Mouse (Mus musculus): ENCODE measurements around the gene Serpina6.
A peak's percentile ranks its signal among the peaks of the same experiment; 100 is the strongest.

The Serpina6 gene

DNA sequence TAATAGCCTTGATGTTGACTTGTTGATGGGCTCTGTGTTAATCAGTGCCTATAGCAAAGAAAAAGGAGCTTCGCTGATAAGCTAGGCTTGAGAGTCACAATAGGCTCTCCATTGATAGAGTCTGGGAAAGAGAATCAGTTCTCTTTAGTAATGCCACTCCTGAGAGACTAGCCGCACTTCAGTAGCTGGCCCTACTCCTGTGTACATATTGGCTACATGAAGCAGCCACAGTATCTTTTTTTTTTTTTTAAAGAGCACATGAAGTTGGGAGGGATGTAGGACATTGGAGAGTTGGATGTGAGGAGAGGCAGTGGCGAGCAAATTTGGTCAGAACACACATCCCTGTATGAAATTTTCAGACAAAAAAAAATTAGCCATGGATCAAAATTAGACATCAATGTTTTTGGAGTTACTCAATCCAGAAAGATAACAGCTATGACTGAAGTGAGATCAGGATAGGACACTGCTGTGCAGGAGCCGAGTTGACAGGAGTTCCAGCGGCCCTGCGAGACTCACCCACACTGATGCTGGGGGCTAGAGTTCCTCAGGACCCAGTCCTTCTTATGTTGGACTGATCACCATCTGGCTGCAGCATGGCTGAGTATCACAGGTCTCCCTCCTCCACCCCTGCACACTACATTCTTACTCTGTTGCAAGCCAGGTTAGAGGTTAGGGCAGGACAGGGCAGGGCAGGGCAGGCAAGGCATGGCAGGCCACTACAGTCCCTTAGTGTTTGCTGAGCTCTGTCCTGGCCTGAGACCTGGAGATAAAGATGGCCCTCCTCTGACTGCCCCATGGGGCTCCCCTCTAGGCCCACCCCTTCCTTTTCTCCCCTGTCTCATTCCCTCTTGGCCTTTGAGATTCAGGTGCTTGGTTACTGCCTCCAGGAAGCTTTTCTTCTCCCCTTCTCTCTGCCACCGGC is 1.6 kb downstream of the Serpina6 start:
- peak in 1 of 2 experiments; percentile 34 for DNase-seq

DNA sequence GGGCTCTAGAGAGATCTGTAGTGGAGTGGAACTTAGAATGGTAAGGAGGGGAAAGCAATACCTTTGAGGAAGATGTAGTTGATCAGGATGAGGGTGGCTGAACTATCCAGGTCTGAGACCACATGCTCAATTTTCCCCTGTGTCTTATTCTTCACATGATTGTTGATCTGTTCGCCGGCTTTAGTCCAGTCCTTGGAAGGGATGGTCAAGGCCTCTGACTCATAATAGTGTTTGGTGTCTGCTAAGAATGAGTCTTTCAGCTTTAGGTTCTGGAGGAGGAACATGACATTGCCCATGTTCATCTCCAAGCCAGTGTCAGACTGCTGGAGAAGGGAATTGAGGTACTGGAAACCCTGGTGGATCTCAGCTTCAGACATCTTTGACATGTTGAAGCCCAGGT is 3.2 kb downstream of the Serpina6 start:
- no peak for DNase-seq

DNA sequence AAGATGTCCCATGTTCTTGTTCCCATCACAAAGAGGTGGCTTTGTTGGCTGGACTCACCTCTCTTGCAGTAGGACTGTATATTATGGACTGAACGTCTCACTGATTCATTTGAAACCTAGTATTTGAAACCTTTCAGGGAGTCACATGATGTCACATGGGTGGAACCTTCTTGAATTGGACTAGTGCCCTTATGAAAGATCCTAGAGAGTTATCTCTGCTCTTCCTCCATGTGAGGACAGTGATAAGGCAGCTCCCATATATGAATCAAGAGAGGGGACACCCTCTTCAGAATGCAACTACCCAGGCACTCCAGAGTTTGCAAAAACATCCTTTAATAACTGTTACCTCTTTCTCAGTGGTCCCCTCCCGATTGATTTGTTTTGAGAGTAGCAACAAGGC is 10.7 kb downstream of the Serpina6 start:
- DNase-seq = no peak

DNA sequence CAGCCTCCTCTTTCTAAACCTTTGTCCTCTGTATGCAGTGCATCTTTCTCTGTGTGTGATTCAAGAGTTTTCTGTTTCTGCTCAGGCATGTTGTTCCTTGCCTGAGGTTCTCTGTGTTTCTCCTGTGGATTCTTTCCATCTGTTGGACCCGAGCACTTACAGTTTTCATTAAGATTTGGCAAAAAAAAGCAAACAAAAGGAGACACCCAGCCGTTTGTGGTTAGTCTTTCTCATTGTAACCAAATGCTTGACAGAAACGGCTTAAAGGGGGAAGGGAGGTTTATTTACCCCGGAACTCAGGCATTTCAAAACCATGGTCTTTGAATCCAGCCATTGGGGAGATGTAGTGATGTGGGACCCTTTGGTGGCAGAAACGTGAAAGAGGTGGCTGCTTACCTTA is 12.4 kb downstream of the Serpina6 start:
- no peak for DNase-seq

DNA sequence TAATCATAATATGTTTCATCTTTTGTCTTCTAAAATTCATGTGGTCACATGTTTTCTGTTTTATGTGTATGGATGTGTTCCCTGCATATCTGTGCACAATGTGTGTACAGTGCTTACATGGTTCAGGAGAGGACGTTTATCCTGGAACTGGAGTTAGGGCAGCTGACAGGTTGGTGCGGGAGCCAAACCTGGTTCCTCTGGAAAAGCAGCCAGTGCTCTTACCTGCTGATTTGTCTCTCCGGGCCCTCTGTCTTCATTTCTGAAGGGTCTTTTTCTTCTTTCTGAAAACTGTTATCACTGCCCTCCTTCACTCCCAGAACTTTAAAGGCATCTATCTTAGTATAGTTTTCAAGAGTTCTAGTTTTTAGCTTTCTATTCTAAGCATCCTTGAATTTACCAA is 13.2 kb downstream of the Serpina6 start:
- no peak for DNase-seq

DNA sequence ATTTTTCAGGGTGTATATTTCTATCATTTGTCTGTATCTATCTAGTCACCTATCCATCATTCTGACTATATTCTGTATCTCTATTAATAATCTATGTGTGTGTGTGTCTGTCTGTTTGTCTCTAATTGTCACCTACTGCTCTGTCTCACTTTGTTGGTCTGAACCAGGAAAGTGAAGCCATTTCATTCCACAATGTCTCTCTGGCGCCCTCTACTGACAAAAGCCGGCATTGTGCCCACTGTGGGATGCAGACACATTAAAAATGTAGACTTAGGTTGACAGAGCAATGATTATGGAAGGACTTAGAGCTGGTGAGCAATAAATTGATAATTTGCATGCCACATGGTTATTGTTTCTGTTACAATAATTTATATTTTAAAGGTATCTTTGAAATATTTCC is 13.7 kb downstream of the Serpina6 start:
- peak; percentile 50 to 83 for DNase-seq

DNA sequence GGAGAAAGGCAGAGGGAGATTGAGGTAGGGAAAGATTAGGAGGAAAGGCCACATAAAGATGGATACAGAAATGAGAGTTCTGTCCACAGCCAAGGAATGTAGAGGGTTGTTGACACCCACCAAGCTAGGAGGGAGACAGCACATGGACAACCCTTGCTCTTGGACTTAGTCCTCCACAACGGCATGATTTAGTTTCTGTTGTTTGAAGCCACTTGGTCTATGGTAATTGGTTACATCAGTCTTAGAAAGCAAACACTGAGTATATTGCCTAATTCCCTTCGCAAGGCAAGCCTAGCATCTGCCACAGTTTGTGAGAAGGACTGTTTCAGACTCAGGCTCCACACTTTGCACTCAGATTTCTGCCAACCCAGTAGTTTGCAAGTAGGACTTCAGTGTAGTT is 21.2 kb downstream of the Serpina6 start:
- no peak for DNase-seq

DNA sequence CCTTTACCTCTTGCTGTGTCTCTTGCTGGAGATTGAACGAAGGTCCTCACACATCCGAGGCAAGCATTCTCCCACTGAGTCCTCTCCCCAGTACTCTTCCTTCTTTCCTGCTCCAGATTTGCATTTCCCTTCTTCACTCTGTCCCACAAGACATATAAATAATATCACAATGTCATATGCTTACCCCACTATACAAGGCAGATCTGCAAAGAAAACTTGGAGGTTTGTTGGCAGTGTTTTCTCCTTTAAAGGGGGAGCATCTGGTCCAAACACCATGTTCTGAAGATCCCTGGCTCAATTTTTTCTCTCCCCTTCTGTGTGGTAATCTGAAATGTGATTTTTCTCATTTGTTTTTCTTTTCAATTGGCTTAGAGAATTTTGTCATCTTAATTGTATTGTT is 22.6 kb downstream of the Serpina6 start:
- DNase-seq = no peak

DNA sequence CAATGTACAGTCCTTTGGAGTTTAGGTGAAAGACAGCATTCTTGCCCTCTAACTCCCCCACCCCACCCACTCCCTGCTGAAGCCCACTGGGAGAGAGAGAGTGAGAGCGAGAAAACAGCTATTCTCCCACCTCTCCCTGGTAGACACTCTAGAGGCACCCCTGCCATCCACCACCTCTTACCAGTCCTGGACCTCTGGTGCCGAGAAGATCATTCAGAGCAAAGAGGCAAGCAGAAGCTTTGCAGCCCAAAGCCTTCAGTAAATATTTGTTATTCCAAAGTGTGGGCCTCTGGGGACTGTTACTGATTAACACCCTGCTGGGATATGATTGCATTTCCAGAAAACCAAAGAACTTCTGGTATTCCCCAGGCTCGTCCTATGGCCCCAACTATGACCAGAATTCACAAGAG is 25.8 kb downstream of the Serpina6 start, which contains the start of gene Serpina10:
Gene Serpina10 (minus strand): TSS at position 242 of the 410 bp plus-strand sequence.
- DNase-seq = no peak

DNA sequence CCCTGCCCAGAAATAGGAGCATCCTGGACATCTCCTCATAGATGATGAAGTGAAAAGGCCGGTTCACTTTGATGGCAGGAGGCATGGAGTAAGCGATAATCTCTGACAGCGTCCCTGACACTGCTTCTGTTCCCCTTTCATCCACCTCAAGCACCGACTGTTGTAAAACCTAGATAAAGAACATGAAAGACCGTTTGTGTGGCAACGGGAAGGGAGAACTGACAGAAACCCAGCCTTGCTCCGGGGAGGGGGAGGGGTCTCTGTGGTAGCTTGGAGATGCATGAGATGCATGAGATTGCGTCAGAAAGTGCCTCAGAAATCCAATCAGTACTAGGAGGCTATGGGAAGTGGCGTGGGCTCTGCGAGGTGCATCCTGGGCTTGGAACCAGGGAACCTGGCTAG is 40.2 kb downstream of the Serpina6 start:
- DNase-seq = no peak

DNA sequence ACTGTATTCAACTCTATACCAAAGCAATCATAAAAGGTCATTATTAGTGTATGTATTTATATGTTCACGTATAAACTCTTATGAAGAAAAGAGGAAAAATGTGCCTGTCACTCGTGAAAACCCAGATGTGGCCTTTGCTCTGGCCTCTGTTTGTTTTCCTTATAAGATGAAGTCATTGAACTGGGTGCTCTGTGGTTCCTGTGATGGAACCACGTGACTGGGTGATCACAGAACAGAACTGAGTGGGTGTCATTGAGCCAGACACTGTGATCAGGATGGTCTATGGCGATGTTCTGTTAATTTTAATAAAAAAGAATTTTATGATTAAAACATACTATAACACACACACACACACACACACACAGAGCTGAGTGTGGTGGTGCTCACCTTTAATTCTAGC is 41.3 kb downstream of the Serpina6 start:
- no peak for DNase-seq

DNA sequence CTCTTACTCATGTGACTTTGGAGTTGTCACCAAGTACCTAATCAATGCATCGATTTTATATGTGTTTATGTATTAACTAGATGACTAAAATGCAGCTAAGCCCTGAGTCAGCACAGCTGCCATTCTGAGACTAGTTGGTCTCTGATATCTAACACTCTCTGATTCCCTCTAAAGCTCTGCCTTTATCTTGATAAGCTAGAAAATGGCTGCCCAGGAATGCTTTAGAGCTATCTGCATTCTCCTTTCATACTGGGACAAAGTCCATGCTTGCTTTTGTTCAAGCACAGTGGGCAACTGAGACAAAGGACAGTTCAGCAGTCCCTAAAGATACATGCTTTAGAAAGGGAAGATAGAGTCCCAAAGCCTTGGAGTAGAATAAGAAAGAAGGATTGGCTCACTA is 41.9 kb downstream of the Serpina6 start:
- DNase-seq = no peak

DNA sequence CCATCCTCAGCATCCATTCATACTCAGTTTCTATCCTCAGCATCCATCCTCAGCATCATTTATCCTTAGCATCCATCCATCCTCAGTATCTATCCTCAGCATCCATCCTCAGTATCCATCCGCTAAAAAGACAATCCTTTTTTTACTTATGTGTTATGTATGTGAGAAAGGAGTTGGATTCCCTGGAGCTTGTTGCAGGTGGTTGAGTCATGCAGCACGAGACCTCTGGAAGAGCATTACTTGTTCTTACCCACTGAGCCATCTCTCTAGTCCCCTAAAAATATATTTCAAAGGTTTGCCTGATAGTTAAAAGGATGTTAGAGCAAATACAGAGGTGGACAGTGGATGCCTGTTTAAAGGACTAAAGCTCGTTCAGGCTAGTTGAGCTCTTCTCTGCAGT is 55.2 kb downstream of the Serpina6 start:
- DNase-seq = no peak

DNA sequence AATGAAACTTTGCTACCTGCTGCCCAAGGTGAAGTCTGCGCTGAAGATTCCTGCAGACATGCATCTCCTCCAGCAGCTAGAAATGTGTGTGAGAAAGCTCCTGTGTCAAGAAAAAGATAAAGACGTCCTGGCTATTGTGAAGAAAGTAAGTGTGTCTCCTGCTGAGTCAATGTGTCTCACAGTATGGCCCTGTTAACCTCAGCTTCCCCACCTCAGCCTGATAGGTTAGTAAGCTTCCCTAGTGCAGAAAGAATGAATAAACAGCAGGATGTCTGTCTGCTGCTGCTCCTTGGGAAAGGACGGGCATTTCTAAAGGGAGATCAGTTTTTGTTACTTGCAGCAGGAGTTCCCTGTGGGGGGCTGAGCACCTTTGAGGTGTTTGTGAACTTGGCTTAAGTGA is 56.6 kb downstream of the Serpina6 start:
- DNase-seq = no peak

DNA sequence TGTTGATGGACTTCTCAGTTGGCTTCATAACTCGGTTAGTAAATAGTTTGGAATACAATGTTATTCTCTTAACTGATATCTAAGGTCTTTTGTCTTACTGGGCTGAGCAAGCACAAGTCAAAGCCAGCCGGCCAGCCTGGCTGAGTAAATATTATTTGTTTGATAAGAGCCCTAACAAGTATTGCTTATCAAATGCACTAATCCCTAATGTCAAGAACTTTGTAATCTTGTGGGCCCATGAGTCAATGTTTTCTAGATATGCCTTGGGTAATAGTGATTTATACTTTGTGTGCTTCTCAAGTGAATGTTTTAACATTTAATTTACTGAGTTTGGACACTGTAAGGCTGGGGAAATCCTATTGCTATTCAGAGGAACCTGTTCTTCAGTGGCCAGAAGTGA is 58.6 kb downstream of the Serpina6 start:
- no peak for DNase-seq
